Mouse (Mus musculus) lung, adult 2 months (tissue): ENCODE data around the gene Tmem254a. TPM values are rescaled to one million over a fixed set of nuclear protein-coding genes. Genes with fewer than 3 reads are reported as not detected.

Experiments
- polyA plus RNA-seq: library from polyadenylated mRNA; depleted of rRNA; stranded (reverse); fragments of >200 nt; gene quantifications from 2 replicates; pipeline ENCODE4 v1.2.3, GENCODE M21; 2012; rRNA removed

Gene Tmem254a
- polyA plus RNA-seq, 1 experiment = 5.7 TPM

Other genes starting within 250 kb of the Tmem254a start
- 28.9 and 32.4 TPM in 2 replicates for gene Ppif, start 233.5 kb downstream of the Tmem254a start, polyA plus RNA-seq
- 41.7 and 44.9 TPM in 2 replicates for gene Zcchc24, start 158.6 kb downstream of the Tmem254a start, polyA plus RNA-seq
- gene Anxa11, start 85.5 kb downstream of the Tmem254a start, polyA plus RNA-seq = 144 and 155 TPM in 2 replicates
- 7.8 and 11.0 TPM in 2 replicates for gene Plac9a, start 24.6 kb downstream of the Tmem254a start, polyA plus RNA-seq
- not detected in 2 replicates for gene Cphx1, start 10.6 kb upstream of the Tmem254a start, polyA plus RNA-seq
- 0.13 and 0.27 TPM in 2 replicates for gene Duxbl1, start 50.9 kb upstream of the Tmem254a start, polyA plus RNA-seq
- gene Gm9780, start 115.0 kb upstream of the Tmem254a start, polyA plus RNA-seq = 317 and 490 TPM in 2 replicates
- 18.1 and 23.3 TPM in 2 replicates for gene Tmem254c, start 139.7 kb upstream of the Tmem254a start, polyA plus RNA-seq
- not detected in 2 replicates for gene Cphx2, start 153.8 kb upstream of the Tmem254a start, polyA plus RNA-seq
- gene Cphx3, start 154.6 kb upstream of the Tmem254a start, polyA plus RNA-seq = not detected in 2 replicates
- gene Duxbl2, start 190.7 kb upstream of the Tmem254a start, polyA plus RNA-seq = 0.06 and 0.76 TPM in 2 replicates